Mouse (Mus musculus): ENCODE measurements around the gene Zfand2b.

The Zfand2b gene

GRCm38 (mm10) chr1:75145589-75145988, 22.9 kb upstream of the Zfand2b start:
- DNase-seq (ENCODE audit: low read depth, low spot score) = no peak
- peaks cover 9% of the 10 kb centered on the region for H3K36me3 ChIP-seq (ENCODE audit: control insufficient read depth, insufficient read depth, low read length, poor library complexity, severe bottlenecking)
- H3K27me3 ChIP-seq (ENCODE audit: control insufficient read depth, insufficient read depth, low read length, poor library complexity, severe bottlenecking) = no peaks in the 10 kb centered on the region

DNA sequence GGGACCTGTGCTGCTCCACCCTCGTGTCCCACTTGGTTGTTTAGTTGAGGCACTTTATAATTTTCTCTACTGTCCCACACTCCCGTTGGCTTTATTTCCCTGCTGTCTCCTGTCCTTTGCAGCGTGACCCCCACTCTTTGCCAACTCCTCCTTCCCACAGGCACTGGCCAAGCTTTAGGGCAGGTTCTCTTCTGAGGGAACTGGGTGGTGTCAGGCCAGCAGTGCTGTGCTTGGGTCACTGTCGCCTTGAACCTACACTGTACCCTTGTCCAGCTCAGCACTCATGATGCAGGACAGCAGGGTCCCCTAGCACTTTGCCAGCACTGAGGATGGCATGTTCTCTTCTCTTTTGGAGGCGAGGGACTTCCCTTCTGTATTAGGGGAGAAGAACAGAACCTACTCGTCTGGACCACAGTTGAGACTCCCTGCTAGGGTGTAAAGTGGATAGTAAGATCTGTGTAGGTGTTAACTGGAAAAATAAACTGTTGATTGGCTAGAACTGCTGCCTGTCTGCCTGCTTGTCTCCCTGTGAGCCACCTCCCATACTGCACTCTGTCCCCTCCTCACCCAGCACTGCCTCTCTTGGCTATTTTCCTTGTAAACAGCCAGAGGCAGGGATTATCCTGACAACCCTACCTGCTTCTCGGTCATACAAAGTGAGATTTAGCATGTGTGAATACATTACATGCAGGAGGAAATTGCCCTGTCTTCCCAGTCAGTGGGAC, 20.9 kb upstream of the Zfand2b start:
- Histone ChIP-seq H3K27me3 (ENCODE audit: control insufficient read depth, insufficient read depth, low read length, poor library complexity, severe bottlenecking) (no peaks in the 10 kb centered on the region), H3K36me3 (ENCODE audit: control insufficient read depth, insufficient read depth, low read length, poor library complexity, severe bottlenecking) (peaks cover 9% of the 10 kb centered on the region)
- DNase-seq (ENCODE audit: low read depth, low spot score) = no peak

- no peaks in the 10 kb centered on the region for H3K27me3 ChIP-seq (ENCODE audit: control insufficient read depth, insufficient read depth, low read length, poor library complexity, severe bottlenecking)
- DNase-seq (ENCODE audit: low read depth, low spot score) = no peak
- peaks cover 9% of the 10 kb centered on the region for H3K36me3 ChIP-seq (ENCODE audit: control insufficient read depth, insufficient read depth, low read length, poor library complexity, severe bottlenecking)
Observed at GRCm38 (mm10) chr1:75148727-75149126, 19.7 kb upstream of the Zfand2b start.

DNA sequence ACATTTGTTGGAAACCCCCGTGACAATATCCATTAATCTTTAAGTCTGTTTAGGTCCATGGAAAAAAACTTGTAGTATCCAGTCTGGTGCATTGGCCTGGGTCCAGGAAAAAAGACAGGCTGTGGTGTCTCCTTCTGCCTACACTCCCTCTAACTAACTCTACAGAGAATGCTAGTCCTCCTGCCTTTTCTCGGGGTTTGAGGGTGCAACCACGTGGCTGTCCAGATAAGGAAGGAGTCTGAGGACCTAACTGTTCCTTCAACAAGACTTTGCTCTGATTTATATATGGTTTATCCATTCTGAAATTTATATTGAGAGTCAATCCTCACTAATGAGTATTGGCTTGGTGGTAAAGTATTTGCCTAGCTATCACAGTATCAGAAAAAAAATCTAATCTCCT, 12.6 kb upstream of the Zfand2b start:
- H3K27me3 ChIP-seq (ENCODE audit: control insufficient read depth, insufficient read depth, low read length, poor library complexity, severe bottlenecking) = no peaks in the 10 kb centered on the region
- H3K36me3 ChIP-seq (ENCODE audit: control insufficient read depth, insufficient read depth, low read length, poor library complexity, severe bottlenecking) = no peaks in the 10 kb centered on the region
- DNase-seq (ENCODE audit: low read depth, low spot score) = no peak

- Histone ChIP-seq H3K27me3 (ENCODE audit: control insufficient read depth, insufficient read depth, low read length, poor library complexity, severe bottlenecking) (no peaks in the 10 kb centered on the region), H3K36me3 (ENCODE audit: control insufficient read depth, insufficient read depth, low read length, poor library complexity, severe bottlenecking) (no peaks in the 10 kb centered on the region)
- no peak for DNase-seq (ENCODE audit: low read depth, low spot score)
Observed at GRCm38 (mm10) chr1:75158990-75159389, 9.5 kb upstream of the Zfand2b start.

- no peak for DNase-seq (ENCODE audit: low read depth, low spot score)
Observed at GRCm38 (mm10) chr1:75159540-75160255, 8.7 kb upstream of the Zfand2b start.

GRCm38 (mm10) chr1:75160256-75160617, 8.2 kb upstream of the Zfand2b start:
- DNase-seq (ENCODE audit: low read depth, low spot score) = no peak
- no peaks in the 10 kb centered on the region for H3K27me3 ChIP-seq (ENCODE audit: control insufficient read depth, insufficient read depth, low read length, poor library complexity, severe bottlenecking)

More at GRCm38 (mm10) chr1:75159540-75160255, 8.7 kb upstream of the Zfand2b start:
- Histone ChIP-seq H3K36me3 (ENCODE audit: control insufficient read depth, insufficient read depth, low read length, poor library complexity, severe bottlenecking) (no peaks in the 10 kb centered on the region), H3K27me3 (ENCODE audit: control insufficient read depth, insufficient read depth, low read length, poor library complexity, severe bottlenecking) (no peaks in the 10 kb centered on the region)

GRCm38 (mm10) chr1:75168093-75168471, 364 bp upstream of the Zfand2b start:
- H3K27me3 ChIP-seq (ENCODE audit: control insufficient read depth, insufficient read depth, low read length, poor library complexity, severe bottlenecking) = no peaks in the 10 kb centered on the region
- H3K36me3 ChIP-seq (ENCODE audit: control insufficient read depth, insufficient read depth, low read length, poor library complexity, severe bottlenecking) = peaks cover 7% of the 10 kb centered on the region
- no peak for DNase-seq (ENCODE audit: low read depth, low spot score)

More at GRCm38 (mm10) chr1:75160256-75160617, 8.2 kb upstream of the Zfand2b start:
- H3K36me3 ChIP-seq (ENCODE audit: control insufficient read depth, insufficient read depth, low read length, poor library complexity, severe bottlenecking) = no peaks in the 10 kb centered on the region

GRCm38 (mm10) chr1:75179334-75180104, 11.1 kb downstream of the Zfand2b start:
- no peaks in the 10 kb centered on the region; the same call in none of the 2 replicates for H3K36me3 ChIP-seq (ENCODE audit: control insufficient read depth, insufficient read depth, low read length, poor library complexity, severe bottlenecking)
- DNase-seq (ENCODE audit: low read depth, low spot score) = no peak
- no peaks in the 10 kb centered on the region for H3K27me3 ChIP-seq (ENCODE audit: control insufficient read depth, insufficient read depth, low read length, poor library complexity, severe bottlenecking)

GRCm38 (mm10) chr1:75180105-75180590, 11.7 kb downstream of the Zfand2b start, which contains the start of gene Abcb6:
Abcb6 (minus strand) TSS chr1:75180392.
- DNase-seq (ENCODE audit: low read depth, low spot score) = peak; percentile 85
- no peaks in the 10 kb centered on the region for H3K27me3 ChIP-seq (ENCODE audit: control insufficient read depth, insufficient read depth, low read length, poor library complexity, severe bottlenecking)
- H3K36me3 ChIP-seq (ENCODE audit: control insufficient read depth, insufficient read depth, low read length, poor library complexity, severe bottlenecking) = no peaks in the 10 kb centered on the region; the same call in none of the 2 replicates

GRCm38 (mm10) chr1:75180741-75181140, 12.3 kb downstream of the Zfand2b start:
- Histone ChIP-seq H3K27me3 (ENCODE audit: control insufficient read depth, insufficient read depth, low read length, poor library complexity, severe bottlenecking) (no peaks in the 10 kb centered on the region), H3K36me3 (ENCODE audit: control insufficient read depth, insufficient read depth, low read length, poor library complexity, severe bottlenecking) (no peaks in the 10 kb centered on the region; the same call in none of the 2 replicates)
- DNase-seq (ENCODE audit: low read depth, low spot score) = no peak

DNA sequence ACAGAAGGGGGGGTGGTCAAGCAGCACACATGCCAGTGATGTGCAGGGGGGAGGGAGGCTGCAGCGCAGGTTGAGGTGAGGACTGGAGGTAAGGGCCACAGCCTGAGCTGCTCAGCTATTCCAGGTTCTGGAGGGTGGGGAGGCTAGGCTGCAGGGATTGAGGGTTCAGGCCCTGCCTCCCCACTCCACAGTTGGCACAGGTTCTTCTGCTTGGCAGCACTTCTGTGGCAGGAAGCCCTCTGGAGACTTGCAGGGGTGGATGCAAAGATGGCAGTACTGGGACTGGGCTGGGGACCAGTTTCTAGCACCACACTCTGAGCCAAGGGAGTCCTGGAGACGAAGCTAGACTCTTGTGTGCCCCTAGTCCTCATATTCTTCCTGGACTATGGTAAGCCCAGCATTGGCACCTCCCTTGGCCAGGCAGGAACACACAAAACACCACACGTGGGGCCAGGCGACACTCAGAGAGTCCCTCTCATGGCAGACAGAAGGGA, 13.0 kb downstream of the Zfand2b start:
- DNase-seq (ENCODE audit: low read depth, low spot score) = no peak
- Histone ChIP-seq H3K27me3 (ENCODE audit: control insufficient read depth, insufficient read depth, low read length, poor library complexity, severe bottlenecking) (no peaks in the 10 kb centered on the region), H3K36me3 (ENCODE audit: control insufficient read depth, insufficient read depth, low read length, poor library complexity, severe bottlenecking) (no peaks in the 10 kb centered on the region; the same call in none of the 2 replicates)

DNA sequence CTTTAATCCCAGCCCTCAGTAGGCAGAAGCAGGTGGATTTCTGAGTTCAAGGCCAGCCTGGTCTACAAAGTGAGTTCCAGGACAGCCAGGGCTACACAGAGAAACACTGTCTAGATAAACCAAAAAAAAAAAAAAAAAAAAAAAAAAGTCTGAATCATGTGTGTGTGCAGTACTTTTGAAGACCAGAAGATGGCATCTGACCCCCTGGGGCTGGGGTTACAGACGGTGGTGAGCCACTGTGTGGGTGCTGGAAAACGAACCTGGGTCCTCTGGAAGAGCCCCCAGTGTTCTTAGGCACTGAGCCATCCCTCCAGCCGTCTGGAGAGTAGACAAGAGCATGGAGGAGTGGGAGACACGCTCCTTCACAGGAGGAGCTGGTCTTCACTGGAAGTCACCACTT, 13.7 kb downstream of the Zfand2b start:
- Histone ChIP-seq H3K27me3 (ENCODE audit: control insufficient read depth, insufficient read depth, low read length, poor library complexity, severe bottlenecking) (no peaks in the 10 kb centered on the region), H3K36me3 (ENCODE audit: control insufficient read depth, insufficient read depth, low read length, poor library complexity, severe bottlenecking) (no peaks in the 10 kb centered on the region; the same call in none of the 2 replicates)
- no peak for DNase-seq (ENCODE audit: low read depth, low spot score)

- no peak for DNase-seq (ENCODE audit: low read depth, low spot score)
- Histone ChIP-seq H3K36me3 (ENCODE audit: control insufficient read depth, insufficient read depth, low read length, poor library complexity, severe bottlenecking) (peaks cover 2% of the 10 kb centered on the region), H3K27me3 (ENCODE audit: control insufficient read depth, insufficient read depth, low read length, poor library complexity, severe bottlenecking) (no peaks in the 10 kb centered on the region)
Observed at GRCm38 (mm10) chr1:75185495-75185894, 17.0 kb downstream of the Zfand2b start.

Data from splenic B cell, adult 2 months (primary cell).